Mouse (Mus musculus): ENCODE results near the gene Ifi205. TPM values are rescaled to one million over a fixed set of nuclear protein-coding genes. Genes with fewer than 3 reads are reported as not detected.
"Not testable (repeated sequence)": the region's sequence is repeated elsewhere in the genome, so short reads cannot be mapped to it uniquely, and the experiment has no call there.

The Ifi205 gene
- polyA plus RNA-seq (2016; fragmentation: Nextera tagmentation; extraction: Ambion mirVana) = 1.2 and 2.6 TPM in 2 replicates

DNA sequence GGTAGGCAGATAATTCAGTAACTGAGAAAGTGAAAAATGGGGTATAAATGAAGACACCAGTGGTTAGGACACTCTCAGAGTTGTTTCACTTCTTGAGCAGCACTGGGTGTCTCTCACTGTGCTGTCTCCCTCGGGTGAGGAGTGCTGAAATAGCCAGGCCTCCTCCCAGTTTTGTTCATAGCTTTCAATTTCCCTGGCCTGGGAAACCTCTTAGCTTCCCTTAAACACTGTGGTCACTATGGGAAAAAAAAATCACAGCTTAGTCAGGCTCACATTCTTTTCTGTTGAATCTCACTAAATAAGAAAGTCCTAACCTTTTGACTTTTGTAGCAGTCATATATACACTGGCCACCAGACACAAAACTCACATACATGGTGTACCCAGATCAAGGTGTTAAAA lies at the start of gene Ifi205:
Ifi205 (minus strand) TSS at position 113 of the 400 bp plus-strand sequence.
- WGBS = 47% methylated on average over 1 of the region's 1 CpGs
- no peaks in the 10 kb centered on the region for H3K4me1 ChIP-seq
- no peak within 1 kb of the TSS for H3K4me3 ChIP-seq
- H3K27me3 ChIP-seq (ENCODE audit: insufficient read depth, poor library complexity, severe bottlenecking) = no peaks in the 10 kb centered on the region
- H3K27ac ChIP-seq = no peak within 1 kb of the TSS
- H3K36me3 ChIP-seq = no peaks in the 10 kb centered on the region
- no peak for DNase-seq (ENCODE audit: low spot score)
- H3K9me3 ChIP-seq = no peaks in the 10 kb centered on the region

DNA sequence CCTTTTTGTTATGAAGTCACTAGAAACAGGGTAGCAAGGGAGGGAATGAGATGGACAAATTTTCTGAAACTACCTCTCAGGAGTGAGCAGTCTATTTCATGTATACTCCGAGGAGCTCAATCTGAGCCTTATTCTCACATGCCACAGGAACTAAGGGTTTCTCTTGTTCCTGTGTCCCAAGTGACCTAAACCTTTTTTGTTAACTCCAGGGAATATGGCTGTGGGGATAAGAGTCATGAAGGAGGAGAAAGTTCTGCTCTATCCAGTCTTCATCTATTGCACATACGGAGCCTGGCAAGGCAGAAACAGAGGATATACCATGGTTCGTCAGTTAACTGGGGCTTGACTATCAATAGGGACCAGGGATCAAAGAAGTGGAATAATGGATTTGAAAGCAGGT lies 34.7 kb upstream of the Ifi205 start, which contains the start of gene Olfr430:
Olfr430 (plus strand) TSS at position 301 of the 400 bp plus-strand sequence.
- H3K27me3 ChIP-seq (ENCODE audit: insufficient read depth, poor library complexity, severe bottlenecking) = no peaks in the 10 kb centered on the region
- 85% methylated on average over 3 of the region's 3 CpGs for WGBS
- H3K9me3 ChIP-seq = no peaks in the 10 kb centered on the region
- no peak for DNase-seq (ENCODE audit: low spot score)
- H3K27ac ChIP-seq = no peak within 1 kb of the TSS
- no peaks in the 10 kb centered on the region for H3K36me3 ChIP-seq
- no peak within 1 kb of the TSS for H3K4me3 ChIP-seq
- no peaks in the 10 kb centered on the region for H3K4me1 ChIP-seq

DNA sequence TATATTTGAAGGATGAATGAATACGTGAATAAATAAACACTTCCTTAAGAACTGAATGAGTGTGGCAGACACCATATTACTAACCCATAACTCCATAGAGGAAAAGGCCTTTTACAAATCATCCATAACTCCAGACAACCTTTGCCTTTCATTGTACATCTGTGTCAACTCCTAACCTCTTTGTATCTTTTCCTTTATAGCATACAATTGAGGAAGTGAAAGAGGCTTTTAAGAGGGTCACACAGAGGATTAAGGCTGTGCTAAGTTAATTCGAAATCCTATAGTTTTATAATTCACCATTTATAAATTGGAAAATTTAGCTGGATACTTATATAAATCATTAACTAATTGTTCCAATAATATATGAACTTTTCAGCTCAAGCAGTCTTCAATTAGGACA lies 23.6 kb upstream of the Ifi205 start:
- WGBS = 76% methylated on average over 2 of the region's 2 CpGs
- H3K4me3 ChIP-seq = no peak overlapping the region

DNA sequence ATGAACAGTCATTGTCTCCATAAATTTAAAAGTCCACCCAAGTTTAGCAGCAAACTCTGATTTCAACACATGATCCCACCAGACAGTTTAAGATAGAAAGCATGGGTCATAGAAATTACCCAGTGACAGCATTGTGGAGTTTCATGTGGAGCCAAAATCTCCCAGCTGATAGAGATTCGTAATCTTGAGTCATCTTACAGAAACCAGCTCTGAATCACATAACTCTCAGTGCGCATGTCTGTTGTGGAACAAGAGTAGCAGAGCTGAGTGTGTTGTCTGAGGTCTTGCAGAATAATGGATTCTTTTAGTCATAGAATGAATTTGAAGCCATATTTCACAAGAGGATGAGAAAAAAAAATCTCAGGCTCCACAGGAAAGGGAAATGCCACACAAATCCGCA lies 21.4 kb upstream of the Ifi205 start:
- Histone ChIP-seq H3K27ac (no peak overlapping the region), H3K4me1 (no peaks in the 10 kb centered on the region), H3K4me3 (no peak overlapping the region), H3K9me3 (no peaks in the 10 kb centered on the region), H3K27me3 (ENCODE audit: insufficient read depth, poor library complexity, severe bottlenecking) (no peaks in the 10 kb centered on the region), H3K36me3 (no peaks in the 10 kb centered on the region)
- 85% methylated on average over 3 of the region's 3 CpGs for WGBS
- no peak for DNase-seq (ENCODE audit: low spot score)

More for the DNA sequence above, 23.6 kb upstream of the Ifi205 start:
- DNase-seq (ENCODE audit: low spot score) = no peak
- H3K36me3 ChIP-seq = no peaks in the 10 kb centered on the region
- H3K27me3 ChIP-seq (ENCODE audit: insufficient read depth, poor library complexity, severe bottlenecking) = no peaks in the 10 kb centered on the region
- no peak overlapping the region for H3K27ac ChIP-seq
- no peaks in the 10 kb centered on the region for H3K9me3 ChIP-seq
- no peaks in the 10 kb centered on the region for H3K4me1 ChIP-seq

DNA sequence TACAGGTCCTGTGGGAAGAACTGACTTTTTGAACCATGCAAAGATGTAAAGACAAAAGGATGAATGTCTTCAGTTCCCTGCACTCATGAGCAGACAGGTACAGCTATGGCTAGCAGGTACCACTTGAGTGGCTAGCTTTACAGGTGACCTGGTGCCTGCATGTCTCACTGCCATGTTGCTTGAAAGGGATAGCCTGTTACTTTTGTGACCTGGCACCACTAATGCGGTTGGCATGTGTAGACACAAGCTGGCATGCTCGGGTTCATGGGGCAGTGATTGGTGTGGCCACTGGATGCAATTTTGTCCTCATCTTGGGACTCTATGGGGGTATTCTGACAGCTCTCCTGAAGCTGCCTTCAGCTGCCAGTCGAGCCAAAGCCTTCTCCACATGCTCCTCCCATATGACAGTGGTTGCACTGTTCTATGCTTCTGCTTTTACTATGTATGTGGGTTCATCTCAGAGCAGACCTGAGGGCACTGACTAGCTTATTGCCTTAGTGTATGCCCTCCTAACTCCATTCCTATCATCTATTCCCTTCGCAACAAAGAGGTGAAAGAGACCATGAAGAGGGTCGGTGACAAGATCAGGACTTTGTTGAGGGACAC lies 20.4 kb upstream of the Ifi205 start:
- Histone ChIP-seq H3K27ac (no peak overlapping the region), H3K4me1 (no peaks in the 10 kb centered on the region), H3K4me3 (no peak overlapping the region), H3K36me3 (no peaks in the 10 kb centered on the region), H3K27me3 (ENCODE audit: insufficient read depth, poor library complexity, severe bottlenecking) (no peaks in the 10 kb centered on the region), H3K9me3 (no peaks in the 10 kb centered on the region)
- 77% methylated on average over 5 of the region's 5 CpGs for WGBS
- DNase-seq (ENCODE audit: low spot score) = no peak

DNA sequence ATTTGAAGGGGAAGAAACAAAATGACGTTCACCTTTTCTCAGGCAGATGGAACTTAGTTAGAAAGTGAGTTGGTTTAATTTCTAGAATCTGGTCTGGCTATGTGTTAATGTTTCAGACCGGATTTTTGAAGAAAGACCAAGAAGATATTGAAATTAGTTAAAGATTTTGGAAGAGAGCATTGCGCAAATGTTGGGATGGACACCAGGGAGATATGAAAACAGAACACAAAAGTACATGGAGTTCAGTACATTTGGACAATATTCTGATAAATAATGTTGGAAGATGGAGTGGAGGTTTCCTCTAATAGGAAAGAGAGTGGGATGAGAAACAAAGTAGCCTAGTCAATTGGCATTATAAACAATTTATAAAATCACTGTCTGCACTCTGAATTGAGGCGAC lies 19.9 kb upstream of the Ifi205 start:
- WGBS = 83% methylated on average over 4 of the region's 4 CpGs

DNA sequence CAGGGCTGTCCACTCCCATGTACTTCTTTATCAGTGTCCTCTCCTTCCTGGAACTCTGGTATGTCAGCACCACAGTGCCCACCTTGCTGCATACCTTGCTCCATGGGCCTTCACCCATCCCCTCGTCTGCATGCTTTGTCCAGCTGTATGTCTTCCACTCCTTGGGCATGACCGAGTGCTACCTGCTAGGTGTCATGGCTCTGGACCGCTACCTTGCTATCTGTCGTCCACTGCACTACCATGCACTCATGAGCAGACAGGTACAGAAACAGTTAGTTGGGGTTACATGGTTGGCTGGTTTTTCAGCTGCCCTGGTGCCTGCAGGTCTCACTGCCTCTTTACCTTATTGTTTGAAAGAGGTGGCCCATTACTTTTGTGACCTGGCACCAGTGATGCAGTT lies 18.9 kb upstream of the Ifi205 start:
- no peak for DNase-seq (ENCODE audit: low spot score)
- Histone ChIP-seq H3K4me3 (no peak overlapping the region), H3K27me3 (ENCODE audit: insufficient read depth, poor library complexity, severe bottlenecking) (no peaks in the 10 kb centered on the region), H3K27ac (no peak overlapping the region), H3K36me3 (no peaks in the 10 kb centered on the region), H3K4me1 (no peaks in the 10 kb centered on the region), H3K9me3 (no peaks in the 10 kb centered on the region)
- WGBS = 85% methylated on average over 4 of the region's 4 CpGs

More for the DNA sequence above, 19.9 kb upstream of the Ifi205 start:
- DNase-seq (ENCODE audit: low spot score) = no peak
- H3K27ac ChIP-seq = no peak overlapping the region
- H3K4me3 ChIP-seq = no peak overlapping the region
- no peaks in the 10 kb centered on the region for H3K36me3 ChIP-seq
- H3K4me1 ChIP-seq = no peaks in the 10 kb centered on the region
- no peaks in the 10 kb centered on the region for H3K9me3 ChIP-seq
- H3K27me3 ChIP-seq (ENCODE audit: insufficient read depth, poor library complexity, severe bottlenecking) = no peaks in the 10 kb centered on the region

DNA sequence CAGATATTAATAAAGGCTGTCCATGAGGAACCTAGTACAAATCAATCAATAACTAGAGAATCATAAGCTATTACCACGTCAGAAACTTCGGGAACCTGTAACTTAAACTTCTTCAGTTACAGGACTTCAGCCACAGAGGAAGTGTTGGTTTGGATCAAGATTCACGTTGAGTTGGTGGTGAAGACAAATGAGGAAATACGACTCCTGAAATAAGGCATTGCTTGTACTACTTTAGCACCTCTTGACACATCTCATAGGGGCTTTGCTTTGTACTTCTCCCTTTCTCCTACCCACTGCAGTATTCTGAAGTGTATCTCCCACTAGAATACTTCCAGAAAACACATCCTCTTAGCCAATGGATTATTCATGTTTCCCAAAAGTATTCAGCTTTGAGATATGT lies 17.7 kb upstream of the Ifi205 start:
- not testable (repeated sequence) for H3K36me3 ChIP-seq; H3K9me3 ChIP-seq; DNase-seq (ENCODE audit: low spot score); H3K27me3 ChIP-seq (ENCODE audit: insufficient read depth, poor library complexity, severe bottlenecking); H3K4me1 ChIP-seq; H3K27ac ChIP-seq; H3K4me3 ChIP-seq
- 73% methylated on average over 4 of the region's 4 CpGs for WGBS

DNA sequence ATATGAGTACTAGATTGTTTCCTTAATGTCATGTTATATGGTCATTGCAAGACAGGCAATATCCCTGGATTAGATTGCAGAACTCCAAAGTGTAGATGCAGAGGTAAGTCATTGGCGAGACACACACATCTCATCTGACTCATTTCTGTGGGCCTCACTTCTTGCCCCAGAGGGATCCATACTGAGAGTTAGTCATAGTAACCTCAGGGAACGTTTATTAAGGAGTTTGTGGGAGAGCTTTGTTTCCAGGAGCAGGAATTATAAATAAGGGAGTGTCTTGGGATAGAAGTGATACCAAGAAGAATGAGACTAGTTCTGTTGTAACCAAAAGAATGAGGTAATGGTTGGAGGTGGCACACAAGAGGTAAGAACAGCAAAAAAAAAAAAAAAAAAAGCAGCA lies 17.3 kb upstream of the Ifi205 start, which contains the start of gene Olfr432:
Olfr432 (plus strand) TSS at position 313 of the 400 bp plus-strand sequence.
- no peak within 1 kb of the TSS for H3K4me3 ChIP-seq
- no peak within 1 kb of the TSS for H3K27ac ChIP-seq
- no peaks in the 10 kb centered on the region for H3K36me3 ChIP-seq
- no peaks in the 10 kb centered on the region for H3K27me3 ChIP-seq (ENCODE audit: insufficient read depth, poor library complexity, severe bottlenecking)
- H3K9me3 ChIP-seq = no peaks in the 10 kb centered on the region
- H3K4me1 ChIP-seq = no peaks in the 10 kb centered on the region
- WGBS = 68% methylated on average over 2 of the region's 2 CpGs
- DNase-seq (ENCODE audit: low spot score) = no peak

DNA sequence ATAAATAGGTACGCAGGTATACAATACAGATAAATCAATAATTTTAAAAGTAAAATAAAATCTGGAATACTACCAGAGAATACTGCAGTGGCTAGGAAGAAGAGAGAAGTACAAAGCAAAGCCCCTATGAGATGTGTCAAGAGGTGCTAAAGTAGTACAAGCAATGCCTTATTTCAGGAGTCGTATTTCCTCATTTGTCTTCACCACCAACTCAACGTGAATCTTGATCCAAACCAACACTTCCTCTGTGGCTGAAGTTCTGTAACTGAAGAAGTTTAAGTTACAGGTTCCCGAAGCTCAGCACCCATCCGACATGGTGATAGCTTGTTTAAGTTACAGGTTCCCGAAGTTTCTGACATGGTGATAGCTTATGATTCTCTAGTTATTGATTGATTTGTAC lies 16.6 kb upstream of the Ifi205 start:
- H3K9me3 ChIP-seq; H3K4me1 ChIP-seq; H3K27ac ChIP-seq; H3K27me3 ChIP-seq (ENCODE audit: insufficient read depth, poor library complexity, severe bottlenecking); H3K4me3 ChIP-seq; DNase-seq (ENCODE audit: low spot score); H3K36me3 ChIP-seq: not testable (repeated sequence)
- WGBS = 80% methylated on average over 6 of the region's 6 CpGs

DNA sequence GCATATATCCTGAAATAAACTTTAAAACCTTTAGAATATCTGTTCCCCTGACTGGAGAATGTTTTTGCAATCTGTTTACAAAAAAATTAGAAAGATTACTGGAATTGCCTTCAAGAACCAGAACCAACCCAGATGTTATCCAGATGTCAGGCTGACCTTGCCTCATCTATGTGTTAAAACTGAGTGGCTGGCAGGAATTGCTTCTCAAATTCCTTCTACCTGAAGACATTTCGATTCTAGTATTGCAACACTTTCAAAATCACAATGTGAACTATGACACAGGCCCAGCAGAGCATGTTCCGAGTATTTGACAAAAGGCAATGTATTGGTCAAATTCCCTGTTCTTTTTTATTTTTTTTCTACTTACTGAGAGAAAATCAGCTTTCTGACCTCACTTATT lies 12.8 kb upstream of the Ifi205 start:
- DNase-seq (ENCODE audit: low spot score) = no peak
- Histone ChIP-seq H3K27ac (no peak overlapping the region), H3K4me1 (no peaks in the 10 kb centered on the region), H3K27me3 (ENCODE audit: insufficient read depth, poor library complexity, severe bottlenecking) (no peaks in the 10 kb centered on the region), H3K4me3 (no peak overlapping the region), H3K9me3 (no peaks in the 10 kb centered on the region), H3K36me3 (no peaks in the 10 kb centered on the region)
- WGBS = 75% methylated on average over 2 of the region's 2 CpGs

DNA sequence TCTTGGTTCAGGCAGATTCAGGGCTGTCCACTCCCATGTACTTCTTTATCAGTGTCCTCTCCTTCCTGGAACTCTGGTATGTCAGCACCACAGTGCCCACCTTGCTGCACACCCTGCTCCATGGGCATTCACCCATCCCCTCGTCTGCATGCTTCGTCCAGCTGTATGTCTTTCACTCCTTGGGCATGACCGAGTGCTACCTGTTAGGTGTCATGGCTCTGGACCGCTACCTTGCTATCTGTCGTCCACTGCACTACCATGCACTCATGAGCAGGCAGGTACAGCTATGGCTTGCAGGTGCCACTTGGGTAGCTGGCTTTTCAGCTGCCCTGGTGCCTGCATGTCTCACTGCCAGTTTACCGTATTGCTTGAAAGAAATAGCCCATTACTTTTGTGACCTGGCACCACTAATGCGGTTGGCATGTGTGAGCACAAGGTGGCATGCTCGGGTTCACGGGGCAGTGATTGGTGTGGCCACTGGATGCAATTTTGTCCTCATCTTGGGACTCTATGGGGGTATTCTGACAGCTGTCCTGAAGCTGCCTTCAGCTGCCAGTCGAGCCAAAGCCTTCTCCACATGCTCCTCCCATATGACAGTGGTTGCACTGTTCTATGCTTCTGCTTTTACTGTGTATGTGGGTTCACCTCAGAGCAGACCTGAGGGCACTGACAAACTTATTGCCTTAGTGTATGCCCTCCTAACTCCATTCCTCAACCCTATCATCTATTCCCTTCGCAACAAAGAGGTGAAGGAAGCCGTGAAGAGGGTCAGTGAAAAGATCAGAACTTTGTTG lies 10.7 kb upstream of the Ifi205 start:
- not testable (repeated sequence) for H3K27me3 ChIP-seq (ENCODE audit: insufficient read depth, poor library complexity, severe bottlenecking); H3K9me3 ChIP-seq; H3K4me1 ChIP-seq; H3K36me3 ChIP-seq; DNase-seq (ENCODE audit: low spot score); H3K27ac ChIP-seq; H3K4me3 ChIP-seq
- 85% methylated on average over 12 of the region's 12 CpGs for WGBS

DNA sequence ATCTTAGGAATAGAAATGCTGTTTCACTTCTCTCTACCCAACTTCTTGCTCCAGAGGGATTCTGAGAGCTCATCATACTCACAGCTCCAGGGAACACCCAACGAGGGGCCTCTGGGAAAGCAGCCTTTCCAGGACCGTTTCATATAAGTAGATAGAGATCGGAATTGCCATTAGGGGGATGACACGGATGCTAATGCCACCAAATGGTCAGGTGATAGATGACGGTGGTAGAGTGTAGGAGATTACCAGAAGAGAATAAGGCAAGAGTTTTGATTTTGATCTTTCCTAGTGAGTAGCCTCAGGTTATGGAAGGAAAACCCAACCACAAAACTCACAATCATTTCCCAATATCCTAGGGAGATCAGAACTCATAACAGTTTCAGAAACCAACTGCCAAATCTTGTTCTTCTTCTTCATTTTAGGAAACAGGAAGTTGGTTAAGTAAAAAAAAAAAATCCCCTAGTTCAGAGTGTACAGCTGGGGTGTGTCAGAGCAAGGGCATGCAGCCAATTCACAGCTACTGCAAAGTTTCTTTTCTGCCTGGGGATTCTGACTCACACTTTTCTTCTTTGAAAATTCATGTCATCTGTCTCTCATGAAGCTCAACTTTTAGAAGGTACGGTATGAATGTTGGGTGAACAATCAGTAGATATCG lies 9.0 kb upstream of the Ifi205 start, which contains the start of gene Olfr433:
Olfr433 (plus strand) TSS at position 183 of the 655 bp plus-strand sequence.
- Histone ChIP-seq H3K4me3 (no peak within 1 kb of the TSS), H3K9me3 (no peaks in the 10 kb centered on the region), H3K4me1 (no peaks in the 10 kb centered on the region), H3K27me3 (ENCODE audit: insufficient read depth, poor library complexity, severe bottlenecking) (no peaks in the 10 kb centered on the region), H3K27ac (no peak within 1 kb of the TSS), H3K36me3 (no peaks in the 10 kb centered on the region)
- DNase-seq (ENCODE audit: low spot score) = no peak
- WGBS = 71% methylated on average over 7 of the region's 7 CpGs
